Mouse (Mus musculus) testis, adult 2 months (tissue): ENCODE measurements around the gene Epb41l2.

Source experiments
- CTCF ChIP-seq: fragments of 200-500 bp; IDR thresholded peaks from 2 replicates; pipeline ENCODE4 v1.5.1; 2012; ENCODE audit warnings: low read depth, mild to moderate bottlenecking, inconsistent platforms, low read length, moderate library complexity; ENCODE audit not compliant: control insufficient read depth, insufficient read depth, insufficient replicate concordance
- POLR2A ChIP-seq: fragments of 200-500 bp; IDR thresholded peaks from 2 replicates; pipeline ENCODE4 v1.6.1; 2012; ENCODE audit warnings: low read depth, mild to moderate bottlenecking, inconsistent platforms, low read length, moderate library complexity; ENCODE audit not compliant: control insufficient read depth

DNA sequence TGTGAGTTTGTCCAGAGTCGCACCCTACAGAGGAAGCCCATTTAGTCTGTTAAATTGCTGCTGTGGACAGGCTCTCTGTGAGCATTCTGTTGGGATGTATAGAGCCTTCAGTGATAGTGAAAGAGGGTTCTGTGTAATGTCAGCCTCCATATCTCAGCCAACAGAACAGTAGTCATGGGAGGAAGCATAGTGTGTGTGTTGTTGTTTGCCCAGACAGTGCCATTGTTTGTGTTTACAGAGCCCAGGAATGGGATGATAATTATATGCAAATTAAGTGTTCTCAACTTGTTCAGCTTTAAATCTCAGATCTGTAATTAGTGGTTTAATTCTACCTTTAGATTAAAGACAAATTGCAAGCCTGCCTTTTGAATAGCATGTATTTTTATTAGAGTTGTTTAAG is 102.2 kb downstream of the Epb41l2 start:
- TF ChIP-seq CTCF (no peak), POLR2A (no peak)
